Mouse (Mus musculus): ENCODE measurements around the gene Cdca5. TPM values are rescaled to one million over a fixed set of nuclear protein-coding genes. Genes with fewer than 3 reads are reported as not detected.

The Cdca5 gene
- polyA plus RNA-seq, 2 experiments from 2014 or later, result 1.9 TPM; not detected in 1

Other genes with a start within 250 kb of the Cdca5 start
- 100 to 1,000 TPM; 223 to 264 TPM for gene Frmd8, start 209.7 kb upstream of the Cdca5 start, polyA plus RNA-seq (2017; shearing (Covaris generic))
- gene Slc25a45, start 207.2 kb upstream of the Cdca5 start, polyA plus RNA-seq (2017; shearing (Covaris generic)), result 10 to 100 TPM; 38.8 to 42.3 TPM
- gene Tigd3, start 190.8 kb upstream of the Cdca5 start, polyA plus RNA-seq (2017; shearing (Covaris generic)), result 1 to 10 TPM in 1 of 2 experiments, under 1 TPM in 1; 0.66 to 1.5 TPM
- 100 to 1,000 TPM; 161 to 208 TPM for gene Dpf2, start 172.0 kb upstream of the Cdca5 start, polyA plus RNA-seq (2017; shearing (Covaris generic))
- gene Cdc42ep2, start 160.2 kb upstream of the Cdca5 start, polyA plus RNA-seq (2017; shearing (Covaris generic)), result 1 to 10 TPM in 1 of 2 experiments, under 1 TPM in 1; 0.46 to 1.6 TPM
- gene Pola2, start 120.8 kb upstream of the Cdca5 start, polyA plus RNA-seq (2017; shearing (Covaris generic)), result 10 to 100 TPM; 37.4 to 48.6 TPM
- gene Slc22a20, start 98.8 kb upstream of the Cdca5 start, polyA plus RNA-seq (2017; shearing (Covaris generic)), result under 1 TPM in 1 of 2 experiments, not detected in 1; 0.89 TPM
- gene Capn1, start 69.1 kb upstream of the Cdca5 start, polyA plus RNA-seq (2017; shearing (Covaris generic)), result 10 to 100 TPM; 64.1 to 70.3 TPM
- gene Syvn1, start 38.4 kb upstream of the Cdca5 start, polyA plus RNA-seq (2017; shearing (Covaris generic)), result 10 to 100 TPM; 48.2 to 68.1 TPM
- 10 to 100 TPM; 37.1 to 49.2 TPM for gene Mrpl49, start 27.2 kb upstream of the Cdca5 start, polyA plus RNA-seq (2017; shearing (Covaris generic))
- gene Fau, start 27.1 kb upstream of the Cdca5 start, polyA plus RNA-seq (2017; shearing (Covaris generic)), result 100 to 1,000 TPM; 732 to 759 TPM
- gene Znhit2, start 23.8 kb upstream of the Cdca5 start, polyA plus RNA-seq (2017; shearing (Covaris generic)), result 10 to 100 TPM; 35.7 to 43.9 TPM
- 10 to 100 TPM; 14.2 to 15.2 TPM for gene Tm7sf2, start 16.6 kb upstream of the Cdca5 start, polyA plus RNA-seq (2017; shearing (Covaris generic))
- gene Vps51, start 7.8 kb upstream of the Cdca5 start, polyA plus RNA-seq (2017; shearing (Covaris generic)), result 100 to 1,000 TPM in 1 of 2 experiments, 10 to 100 TPM in 1; 79.1 to 114 TPM
- 1 to 10 TPM in 1 of 2 experiments, not detected in 1; 2.5 TPM for gene Tmem262, start 5.0 kb upstream of the Cdca5 start, polyA plus RNA-seq (2017; shearing (Covaris generic))
- gene Gm28374, start 2.7 kb upstream of the Cdca5 start, polyA plus RNA-seq (2017; shearing (Covaris generic)), result under 1 TPM; 0.68 to 0.80 TPM
- gene Zfpl1, start within 50 bp of the Cdca5 start, polyA plus RNA-seq (2017; shearing (Covaris generic)), result 10 to 100 TPM; 47.3 to 48.0 TPM
- gene AC131692.1, start 9.4 kb downstream of the Cdca5 start, polyA plus RNA-seq (2017; shearing (Covaris generic)), result 1 to 10 TPM in 1 of 2 experiments, not detected in 1; 1.3 TPM
- 1 to 10 TPM in 1 of 2 experiments, under 1 TPM in 1; 0.14 to 1.2 TPM for gene Naaladl1, start 20.8 kb downstream of the Cdca5 start, polyA plus RNA-seq (2017; shearing (Covaris generic))
- gene Sac3d1, start 33.7 kb downstream of the Cdca5 start, polyA plus RNA-seq (2017; shearing (Covaris generic)), result 10 to 100 TPM; 17.7 to 37.8 TPM
- 10 to 100 TPM; 29.5 to 41.7 TPM for gene Snx15, start 43.3 kb downstream of the Cdca5 start, polyA plus RNA-seq (2017; shearing (Covaris generic))
- not detected for gene Batf2, start 56.0 kb downstream of the Cdca5 start, polyA plus RNA-seq (2017; shearing (Covaris generic))
- 10 to 100 TPM; 18.3 to 30.3 TPM for gene Arl2, start 56.6 kb downstream of the Cdca5 start, polyA plus RNA-seq (2017; shearing (Covaris generic))
- 1 to 10 TPM in 1 of 2 experiments, not detected in 1; 1.2 TPM for gene Majin, start 99.4 kb downstream of the Cdca5 start, polyA plus RNA-seq (2017; shearing (Covaris generic))
- not detected for gene Gpha2, start 141.4 kb downstream of the Cdca5 start, polyA plus RNA-seq (2017; shearing (Covaris generic))
- gene Ppp2r5b, start 150.9 kb downstream of the Cdca5 start, polyA plus RNA-seq (2017; shearing (Covaris generic)), result 10 to 100 TPM; 21.9 to 26.7 TPM
- gene Atg2a, start 156.7 kb downstream of the Cdca5 start, polyA plus RNA-seq (2017; shearing (Covaris generic)), result 10 to 100 TPM; 23.5 to 31.5 TPM
- 10 to 100 TPM; 22.3 to 27.6 TPM for gene Ehd1, start 191.7 kb downstream of the Cdca5 start, polyA plus RNA-seq (2017; shearing (Covaris generic))
- under 1 TPM; 0.11 to 0.46 TPM for gene Cdc42bpg, start 221.5 kb downstream of the Cdca5 start, polyA plus RNA-seq (2017; shearing (Covaris generic))
- gene Men1, start 250.0 kb downstream of the Cdca5 start, polyA plus RNA-seq (2017; shearing (Covaris generic)), result 10 to 100 TPM; 48.2 to 74.8 TPM